Mouse (Mus musculus): Measurements from ENCODE around the gene Ube2q1. TPM values are rescaled to one million over a fixed set of nuclear protein-coding genes. Genes with fewer than 3 reads are reported as not detected.
A peak's percentile ranks its signal among the peaks of the same experiment; 100 is the strongest.

Gene Ube2q1
- polyA plus RNA-seq (2015; fragmentation: Nextera tagmentation; extraction: Ambion mirVana): 11.3 TPM in 2 replicates

DNA sequence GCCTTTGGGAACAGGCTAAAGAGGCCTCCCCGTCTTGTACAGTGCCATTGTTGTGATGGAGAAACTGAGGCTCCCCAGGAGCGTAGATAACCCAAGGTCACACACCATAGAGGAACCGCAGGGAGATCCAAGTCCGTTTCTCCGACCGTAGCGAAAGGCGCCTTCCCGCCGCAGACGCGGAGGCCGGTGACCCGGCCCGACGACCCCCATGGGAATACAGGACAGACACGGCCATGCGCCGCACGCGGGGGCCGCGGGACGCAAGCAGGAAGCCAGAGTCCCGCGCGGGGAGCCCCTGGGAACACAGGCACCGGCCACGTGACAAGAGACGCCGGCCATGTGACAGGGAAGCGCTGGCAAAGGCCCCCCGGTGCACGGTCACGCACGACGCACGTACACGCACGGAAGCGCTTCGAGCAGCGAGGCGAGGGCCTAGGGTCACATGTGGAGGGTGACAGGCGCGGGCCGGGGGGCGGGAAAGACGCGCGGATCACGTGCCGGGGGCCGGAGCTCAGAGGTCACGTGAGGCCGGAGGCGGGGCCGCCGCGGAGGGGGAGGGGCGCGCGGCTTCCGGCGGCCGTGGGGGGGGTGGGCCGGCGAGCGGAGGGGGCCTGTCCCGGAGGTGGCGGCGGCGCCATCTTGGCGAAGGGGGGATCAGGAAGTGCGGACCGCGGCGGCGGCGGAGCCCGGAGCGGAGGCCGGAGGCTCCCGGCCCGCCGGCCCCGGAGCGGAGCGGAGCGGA lies at the start of gene Ube2q1:
Gene Ube2q1, plus strand, starts transcription at position 649 of the 742 bp plus-strand sequence.
- H3K36me3 ChIP-seq (ENCODE audit: control insufficient read depth, insufficient read depth): peaks cover 10% of the 10 kb centered on the region
- H3K9me3 ChIP-seq (ENCODE audit: control insufficient read depth, low read length): no peaks in the 10 kb centered on the region
- peak within 1 kb of the TSS; percentile 79 for H3K4me2 ChIP-seq (ENCODE audit: low read length)
- peaks cover 33% of the 10 kb centered on the region for H3K4me1 ChIP-seq (replicated peaks; ENCODE audit: control insufficient read depth, insufficient read depth, low read length)
- H3K27ac ChIP-seq (ENCODE audit: low read length): peak within 1 kb of the TSS; percentile 93
- H3K27me3 ChIP-seq (replicated peaks; ENCODE audit: control insufficient read depth, insufficient read depth, low read length): no peaks in the 10 kb centered on the region
- H3K9ac ChIP-seq (replicated peaks; ENCODE audit: low read depth, low read length): peak within 1 kb of the TSS; percentile 98
- peak within 1 kb of the TSS; percentile 92 for H3K4me3 ChIP-seq (replicated peaks; ENCODE audit: low read length)
- under 1% methylated on average over 68 of the region's 90 CpGs for WGBS
- ATAC-seq: peak; percentile 96

DNA sequence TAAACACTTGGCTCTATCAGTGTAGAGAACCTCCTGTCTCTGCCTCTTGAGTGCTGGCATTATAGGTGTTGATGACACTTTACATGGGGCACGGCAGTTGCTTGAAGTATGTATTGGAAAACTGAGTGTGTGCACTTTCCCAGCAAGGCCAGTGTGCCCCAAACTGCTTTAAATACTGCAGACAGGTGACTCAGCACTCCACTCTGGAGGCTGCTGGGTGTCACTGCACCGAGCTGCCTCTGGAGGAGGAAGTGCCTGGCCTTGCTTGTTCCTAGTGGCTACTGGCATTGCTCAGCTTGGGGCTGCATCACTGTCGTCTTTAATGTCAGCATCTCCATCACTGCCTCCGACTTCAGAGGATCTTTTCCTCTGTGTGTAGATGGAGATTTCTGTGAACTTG lies 46.4 kb upstream of the Ube2q1 start:
- H3K4me1 ChIP-seq (replicated peaks; ENCODE audit: control insufficient read depth, insufficient read depth, low read length): peaks cover 21% of the 10 kb centered on the region
- H3K36me3 ChIP-seq (ENCODE audit: control insufficient read depth, insufficient read depth): no peaks in the 10 kb centered on the region
- no peak overlapping the region for H3K4me2 ChIP-seq (ENCODE audit: low read length)
- H3K27ac ChIP-seq (ENCODE audit: low read length): no peak overlapping the region
- no peak overlapping the region for H3K4me3 ChIP-seq (replicated peaks; ENCODE audit: low read length)
- ATAC-seq: no peak
- WGBS: 14% methylated on average over 4 of the region's 4 CpGs
- no peak overlapping the region for H3K9ac ChIP-seq (replicated peaks; ENCODE audit: low read depth, low read length)
- H3K27me3 ChIP-seq (replicated peaks; ENCODE audit: control insufficient read depth, insufficient read depth, low read length): no peaks in the 10 kb centered on the region
- H3K9me3 ChIP-seq (ENCODE audit: control insufficient read depth, low read length): no peaks in the 10 kb centered on the region

DNA sequence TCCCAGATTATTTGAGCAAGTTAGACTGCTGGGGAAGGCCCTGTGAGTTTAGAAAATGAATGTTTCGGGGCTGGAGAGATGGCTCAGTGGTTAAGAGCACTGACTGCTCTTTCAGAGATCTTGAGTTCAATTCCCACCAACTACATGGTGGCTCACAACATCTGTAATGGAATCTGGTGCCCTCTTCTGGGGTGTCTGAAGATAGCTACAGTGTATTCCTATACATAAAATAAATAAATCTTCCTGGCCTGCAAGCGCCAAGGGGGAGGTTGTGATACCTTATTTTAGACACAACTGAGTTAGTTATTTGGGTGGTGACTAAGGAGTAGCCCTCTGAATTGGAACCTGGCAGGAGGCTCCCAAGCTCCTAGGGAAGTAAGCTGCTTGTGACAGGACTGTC lies 44.6 kb upstream of the Ube2q1 start:
- Histone ChIP-seq H3K4me2 (ENCODE audit: low read length) (no peak overlapping the region), H3K27me3 (replicated peaks; ENCODE audit: control insufficient read depth, insufficient read depth, low read length) (no peaks in the 10 kb centered on the region), H3K36me3 (ENCODE audit: control insufficient read depth, insufficient read depth) (no peaks in the 10 kb centered on the region), H3K9me3 (ENCODE audit: control insufficient read depth, low read length) (no peaks in the 10 kb centered on the region), H3K27ac (ENCODE audit: low read length) (no peak overlapping the region), H3K9ac (replicated peaks; ENCODE audit: low read depth, low read length) (no peak overlapping the region), H3K4me3 (replicated peaks; ENCODE audit: low read length) (no peak overlapping the region), H3K4me1 (replicated peaks; ENCODE audit: control insufficient read depth, insufficient read depth, low read length) (peaks cover 17% of the 10 kb centered on the region)
- 83% methylated on average over 2 of the region's 2 CpGs for WGBS
- ATAC-seq: no peak

GRCm38 (mm10) chr3:89730350-89731331 lies 42.8 kb upstream of the Ube2q1 start:
- H3K27ac ChIP-seq (ENCODE audit: low read length): no peak overlapping the region; the same call in 1 of the 2 replicates
- no peaks in the 10 kb centered on the region for H3K27me3 ChIP-seq (replicated peaks; ENCODE audit: control insufficient read depth, insufficient read depth, low read length)
- peak overlapping the region; percentile 42 for H3K9ac ChIP-seq (replicated peaks; ENCODE audit: low read depth, low read length)
- no peaks in the 10 kb centered on the region for H3K9me3 ChIP-seq (ENCODE audit: control insufficient read depth, low read length)
- H3K4me1 ChIP-seq (replicated peaks; ENCODE audit: control insufficient read depth, insufficient read depth, low read length): peaks cover 17% of the 10 kb centered on the region
- 2% methylated on average over 32 of the region's 32 CpGs for WGBS
- ATAC-seq: peak; percentile 77
- H3K4me2 ChIP-seq (ENCODE audit: low read length): peak overlapping the region; percentile 50
- H3K36me3 ChIP-seq (ENCODE audit: control insufficient read depth, insufficient read depth): no peaks in the 10 kb centered on the region
- peak overlapping the region; percentile 37 for H3K4me3 ChIP-seq (replicated peaks; ENCODE audit: low read length)

DNA sequence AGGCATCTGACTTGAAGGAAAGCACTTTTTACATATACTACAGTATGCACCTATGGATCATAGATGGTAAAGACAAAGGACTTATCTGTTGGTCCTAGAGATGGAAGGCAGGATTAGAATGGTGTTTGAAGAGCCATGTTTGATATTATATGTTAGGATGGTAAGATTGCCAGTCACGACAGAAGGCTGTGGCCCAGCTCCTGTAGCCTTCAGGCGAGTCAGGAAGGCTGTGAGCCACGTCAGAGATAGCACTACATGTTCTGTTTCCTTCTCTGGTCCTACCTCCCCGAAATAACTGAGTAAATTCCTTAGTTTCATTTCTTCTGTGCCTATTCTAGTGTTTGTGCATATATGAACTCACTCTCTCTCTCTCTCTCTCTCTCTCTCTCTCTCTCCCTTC lies 41.3 kb upstream of the Ube2q1 start:
- no peak overlapping the region for H3K27ac ChIP-seq (ENCODE audit: low read length)
- no peak overlapping the region for H3K4me3 ChIP-seq (replicated peaks; ENCODE audit: low read length)
- no peak for ATAC-seq
- H3K9ac ChIP-seq (replicated peaks; ENCODE audit: low read depth, low read length): no peak overlapping the region
- peaks cover 17% of the 10 kb centered on the region for H3K4me1 ChIP-seq (replicated peaks; ENCODE audit: control insufficient read depth, insufficient read depth, low read length)
- no peaks in the 10 kb centered on the region for H3K27me3 ChIP-seq (replicated peaks; ENCODE audit: control insufficient read depth, insufficient read depth, low read length)
- no peaks in the 10 kb centered on the region for H3K9me3 ChIP-seq (ENCODE audit: control insufficient read depth, low read length)
- WGBS: 87% methylated on average over 4 of the region's 4 CpGs
- H3K4me2 ChIP-seq (ENCODE audit: low read length): no peak overlapping the region
- H3K36me3 ChIP-seq (ENCODE audit: control insufficient read depth, insufficient read depth): peaks cover 2% of the 10 kb centered on the region; the same call in 1 of the 2 replicates

DNA sequence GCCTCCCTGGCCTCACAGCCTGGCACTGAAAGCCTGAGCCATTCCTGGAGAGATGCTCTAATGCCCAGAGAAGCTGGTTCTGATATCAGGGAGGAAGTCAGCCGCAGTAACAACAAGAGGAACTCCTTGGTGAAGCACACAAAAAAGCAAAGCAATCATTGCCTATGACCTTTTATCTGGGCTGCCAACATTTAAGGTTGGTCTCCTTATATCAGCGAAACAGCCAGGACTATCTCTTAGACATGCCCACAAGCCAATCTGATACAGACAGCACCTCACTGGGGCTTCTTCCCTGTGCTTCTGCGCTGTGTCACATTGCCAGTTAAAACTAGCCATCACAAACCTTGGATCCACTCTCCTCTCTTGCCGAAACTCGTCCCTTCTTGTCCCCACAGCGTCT lies 34.9 kb upstream of the Ube2q1 start:
- H3K27me3 ChIP-seq (replicated peaks; ENCODE audit: control insufficient read depth, insufficient read depth, low read length): no peaks in the 10 kb centered on the region
- 94% methylated on average over 6 of the region's 6 CpGs for WGBS
- no peak for ATAC-seq
- H3K4me3 ChIP-seq (replicated peaks; ENCODE audit: low read length): no peak overlapping the region
- no peaks in the 10 kb centered on the region for H3K4me1 ChIP-seq (replicated peaks; ENCODE audit: control insufficient read depth, insufficient read depth, low read length)
- H3K9me3 ChIP-seq (ENCODE audit: control insufficient read depth, low read length): no peaks in the 10 kb centered on the region
- no peak overlapping the region for H3K4me2 ChIP-seq (ENCODE audit: low read length)
- no peak overlapping the region for H3K9ac ChIP-seq (replicated peaks; ENCODE audit: low read depth, low read length)
- no peak overlapping the region for H3K27ac ChIP-seq (ENCODE audit: low read length)
- peaks cover 32% of the 10 kb centered on the region for H3K36me3 ChIP-seq (ENCODE audit: control insufficient read depth, insufficient read depth)

DNA sequence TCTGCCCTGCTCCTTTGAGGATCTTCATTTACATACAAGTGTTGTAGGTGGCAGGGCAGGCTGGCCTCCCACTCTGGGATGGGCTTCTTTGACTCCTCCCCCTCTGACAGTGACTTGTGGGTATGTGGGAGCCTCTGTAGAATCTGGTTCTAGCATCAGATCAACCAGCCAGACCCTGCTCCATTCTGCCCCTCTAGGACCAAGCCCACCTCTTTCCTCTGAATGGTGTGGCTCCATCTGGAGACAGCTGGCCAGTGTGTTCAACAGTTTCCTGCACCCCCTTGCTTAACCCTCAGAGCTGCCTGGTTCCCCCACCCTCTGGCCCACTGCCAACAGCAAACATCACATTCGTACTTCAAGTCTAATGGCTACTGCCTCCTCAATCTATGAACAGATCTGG lies 21.1 kb upstream of the Ube2q1 start:
- 42% methylated on average over 1 of the region's 1 CpGs for WGBS
- Histone ChIP-seq H3K4me2 (ENCODE audit: low read length) (no peak overlapping the region), H3K27ac (ENCODE audit: low read length) (no peak overlapping the region), H3K4me1 (replicated peaks; ENCODE audit: control insufficient read depth, insufficient read depth, low read length) (no peaks in the 10 kb centered on the region), H3K36me3 (ENCODE audit: control insufficient read depth, insufficient read depth) (peaks cover 31% of the 10 kb centered on the region), H3K27me3 (replicated peaks; ENCODE audit: control insufficient read depth, insufficient read depth, low read length) (no peaks in the 10 kb centered on the region), H3K9ac (replicated peaks; ENCODE audit: low read depth, low read length) (no peak overlapping the region), H3K4me3 (replicated peaks; ENCODE audit: low read length) (no peak overlapping the region), H3K9me3 (ENCODE audit: control insufficient read depth, low read length) (no peaks in the 10 kb centered on the region)
- ATAC-seq: no peak

- WGBS: 78% methylated on average over 6 of the region's 6 CpGs
- Histone ChIP-seq H3K9me3 (ENCODE audit: control insufficient read depth, low read length) (no peaks in the 10 kb centered on the region), H3K4me2 (ENCODE audit: low read length) (no peak overlapping the region), H3K27ac (ENCODE audit: low read length) (no peak overlapping the region), H3K4me1 (replicated peaks; ENCODE audit: control insufficient read depth, insufficient read depth, low read length) (peaks cover 27% of the 10 kb centered on the region), H3K9ac (replicated peaks; ENCODE audit: low read depth, low read length) (no peak overlapping the region), H3K4me3 (replicated peaks; ENCODE audit: low read length) (no peak overlapping the region), H3K27me3 (replicated peaks; ENCODE audit: control insufficient read depth, insufficient read depth, low read length) (no peaks in the 10 kb centered on the region), H3K36me3 (ENCODE audit: control insufficient read depth, insufficient read depth) (peaks cover 22% of the 10 kb centered on the region)
- ATAC-seq: no peak
Observed at GRCm38 (mm10) chr3:89755283-89755682, 18.1 kb upstream of the Ube2q1 start.

- H3K36me3 ChIP-seq (ENCODE audit: control insufficient read depth, insufficient read depth): peaks cover 10% of the 10 kb centered on the region
- peaks cover 32% of the 10 kb centered on the region for H3K4me1 ChIP-seq (replicated peaks; ENCODE audit: control insufficient read depth, insufficient read depth, low read length)
- no peaks in the 10 kb centered on the region for H3K9me3 ChIP-seq (ENCODE audit: control insufficient read depth, low read length)
- WGBS: 74% methylated on average over 2 of the region's 2 CpGs
- peak overlapping the region; percentile 7; the same call in 1 of the 2 replicates for H3K4me2 ChIP-seq (ENCODE audit: low read length)
- no peak for ATAC-seq
- H3K27me3 ChIP-seq (replicated peaks; ENCODE audit: control insufficient read depth, insufficient read depth, low read length): no peaks in the 10 kb centered on the region
- no peak overlapping the region for H3K9ac ChIP-seq (replicated peaks; ENCODE audit: low read depth, low read length)
- H3K27ac ChIP-seq (ENCODE audit: low read length): no peak overlapping the region
- H3K4me3 ChIP-seq (replicated peaks; ENCODE audit: low read length): no peak overlapping the region
Observed at GRCm38 (mm10) chr3:89757851-89758250, 15.6 kb upstream of the Ube2q1 start.
